Mouse (Mus musculus) thymus, adult 18-20 months (tissue): ENCODE measurements around the gene Rpl36al.

Experiments
- DNase-seq, 2 experiments: peaks; one replicate each; pipeline ENCODE4 v3.0.0; 2022; ENCODE audit warnings: mixed read lengths in 2 of 2

Rpl36al gene

GRCm38 (mm10) chr12:69183583-69184308 lies at the start of gene Rpl36al, which contains the start of gene Mgat2:
Gene Rpl36al, minus strand, starts transcription at chr12:69184083.
Gene Mgat2, plus strand, starts transcription at chr12:69184157.
- peak; percentile 95 to 96 for DNase-seq

- DNase-seq = peak in 1 of 2 experiments; percentile 21
Observed at GRCm38 (mm10) chr12:69229251-69229650, 45.4 kb upstream of the Rpl36al start.

GRCm38 (mm10) chr12:69227776-69228466 lies 44.0 kb upstream of the Rpl36al start, which contains the start of gene Pole2:
Gene Pole2, minus strand, starts transcription at chr12:69228195.
- DNase-seq = peak; percentile 66 to 70

DNA sequence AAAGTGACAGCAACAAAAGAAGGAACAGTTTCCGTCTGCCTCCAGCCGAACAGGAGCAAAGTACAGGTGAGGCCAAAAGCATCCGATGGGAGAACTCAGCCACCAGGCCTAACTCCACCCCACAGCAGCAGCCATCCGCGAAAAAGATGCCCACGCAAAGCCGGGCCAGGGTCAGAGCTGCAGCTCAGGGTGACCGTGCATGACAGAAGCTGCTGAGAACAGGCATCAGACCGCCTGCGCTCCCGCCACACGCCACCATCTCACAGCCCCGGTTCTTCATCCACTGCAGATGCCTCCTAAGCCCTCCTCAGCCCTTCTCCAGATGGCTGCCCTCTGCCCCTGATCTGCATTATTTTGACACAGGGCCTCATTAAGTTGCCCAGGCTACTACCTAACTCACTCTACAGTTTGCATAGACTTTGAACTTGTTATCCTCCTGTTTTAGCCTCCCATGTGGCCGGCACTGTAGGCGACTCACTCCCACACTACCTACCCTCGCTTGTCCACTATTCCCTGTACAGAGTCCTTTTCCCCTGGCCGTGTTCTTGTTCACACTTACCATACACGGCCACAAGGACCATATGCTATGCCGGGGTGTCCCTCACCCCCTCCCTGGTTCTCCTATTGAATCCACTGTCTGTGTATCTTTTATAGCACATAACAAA lies 36.9 kb upstream of the Rpl36al start:
- DNase-seq = no peak

DNA sequence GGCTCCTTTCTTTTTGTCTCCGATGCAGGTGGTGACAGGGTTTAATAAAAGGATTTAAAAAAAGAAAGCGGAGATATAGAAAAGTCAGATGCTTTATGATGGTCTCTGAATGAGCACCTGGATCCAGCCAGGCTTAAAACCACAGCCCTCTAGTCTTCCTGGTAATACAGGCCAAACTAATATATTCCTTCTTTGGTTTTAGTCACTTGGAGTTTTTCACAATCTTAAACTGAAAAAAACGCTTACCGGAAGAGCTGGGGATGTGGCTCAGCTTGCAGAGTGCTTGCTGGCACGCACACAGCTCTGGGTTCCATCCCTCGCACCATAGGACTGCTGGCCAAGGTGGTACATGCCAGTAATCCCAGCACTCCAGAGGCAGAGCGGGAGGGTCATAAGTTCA lies 32.7 kb upstream of the Rpl36al start:
- no peak for DNase-seq

- DNase-seq = no peak
Observed at GRCm38 (mm10) chr12:69215000-69215785, 31.3 kb upstream of the Rpl36al start.

- DNase-seq = no peak
Observed at GRCm38 (mm10) chr12:69214393-69214792, 30.5 kb upstream of the Rpl36al start.

DNA sequence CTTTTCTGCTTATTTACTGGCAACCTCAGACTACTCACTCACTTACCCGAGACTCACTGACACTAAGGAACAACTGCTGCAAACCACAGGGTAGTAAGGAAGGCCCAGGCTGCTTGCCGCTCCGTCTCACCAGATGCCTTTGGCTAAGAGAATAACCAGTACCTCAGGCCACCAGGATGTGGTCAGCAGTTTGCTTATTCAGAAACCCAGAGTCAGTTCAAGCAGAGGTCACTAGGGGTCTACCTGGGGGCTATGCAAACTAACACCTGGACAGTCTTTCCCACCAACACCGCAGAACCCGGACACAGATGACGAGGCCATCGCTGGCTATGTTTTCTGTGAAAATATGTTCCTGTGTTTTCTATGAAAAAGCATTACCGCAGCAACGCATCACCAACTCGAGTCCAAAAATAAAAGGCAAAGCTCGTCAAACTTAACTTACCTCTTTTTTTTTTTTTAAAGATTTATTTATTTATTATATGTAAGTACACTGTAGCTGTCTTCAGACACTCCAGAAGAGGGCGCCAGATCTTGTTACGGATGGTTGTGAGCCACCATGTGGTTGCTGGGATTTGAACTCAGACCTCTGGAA lies 29.4 kb upstream of the Rpl36al start:
- DNase-seq = no peak

- no peak for DNase-seq
Observed at GRCm38 (mm10) chr12:69211057-69211456, 27.2 kb upstream of the Rpl36al start.

DNA sequence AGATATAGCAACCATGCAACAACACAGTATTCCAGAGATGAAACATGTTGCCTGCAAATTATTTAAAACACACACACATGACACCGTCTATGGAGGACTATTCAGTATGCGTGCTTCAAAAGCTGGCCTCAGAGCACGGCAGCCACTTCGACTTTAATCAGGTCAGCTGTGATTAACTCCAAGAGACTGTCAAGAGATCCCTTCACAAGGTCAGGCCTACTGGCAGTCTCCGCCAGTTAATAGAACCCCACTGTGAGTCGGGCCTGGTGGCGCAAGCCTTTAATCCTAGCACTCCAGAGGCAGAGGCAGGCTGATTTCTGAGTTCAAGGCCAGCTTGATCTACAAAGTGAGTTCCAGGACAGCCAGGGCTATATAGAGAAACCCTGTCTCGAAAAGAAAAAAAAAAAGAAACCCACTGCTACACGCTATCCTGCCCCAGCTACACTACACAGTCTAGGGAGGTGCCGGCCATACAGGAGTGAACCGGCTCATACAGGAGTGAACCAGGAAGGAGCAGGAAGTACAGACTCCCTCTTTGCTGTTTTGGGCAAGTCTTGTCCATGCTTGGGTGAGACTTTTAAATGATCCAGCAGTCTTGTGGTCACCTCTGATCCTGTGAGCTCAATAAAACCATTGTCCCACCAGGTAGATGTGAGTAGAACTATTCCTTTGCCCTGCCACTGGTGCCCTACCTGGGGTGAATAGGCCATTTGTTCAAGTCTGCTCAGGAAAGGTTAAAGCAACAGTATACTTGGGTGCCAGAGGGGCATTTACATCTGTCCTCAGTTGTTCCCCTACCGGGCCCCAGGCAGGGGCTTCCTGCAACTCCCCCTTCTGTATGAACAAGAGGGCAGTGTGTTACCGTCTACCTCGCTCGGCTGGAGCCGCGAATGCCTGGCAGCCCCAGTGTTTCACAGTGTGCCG lies 26.4 kb upstream of the Rpl36al start:
- DNase-seq = no peak

GRCm38 (mm10) chr12:69208520-69208919 lies 24.6 kb upstream of the Rpl36al start:
- no peak for DNase-seq

GRCm38 (mm10) chr12:69207926-69208325 lies 24.0 kb upstream of the Rpl36al start:
- no peak for DNase-seq

DNA sequence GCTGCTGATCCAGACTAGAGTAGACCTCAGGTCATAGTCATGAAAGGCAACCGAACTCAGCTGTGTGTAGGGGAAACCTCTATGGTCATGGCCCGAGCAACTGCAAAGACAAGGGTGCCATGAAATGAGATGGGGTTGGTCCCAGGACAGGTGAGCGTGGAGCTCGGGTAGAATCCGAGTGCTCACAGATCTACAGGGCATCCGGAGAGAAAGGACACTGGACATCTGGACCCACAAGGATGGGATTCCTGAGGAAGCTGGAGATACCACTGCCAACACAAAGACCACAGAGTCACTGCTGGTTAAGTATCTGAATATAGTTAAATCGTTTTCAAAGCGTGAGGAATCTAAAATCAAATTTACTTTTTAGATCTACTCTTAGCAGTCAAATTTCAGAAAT lies 23.5 kb upstream of the Rpl36al start:
- no peak for DNase-seq

DNA sequence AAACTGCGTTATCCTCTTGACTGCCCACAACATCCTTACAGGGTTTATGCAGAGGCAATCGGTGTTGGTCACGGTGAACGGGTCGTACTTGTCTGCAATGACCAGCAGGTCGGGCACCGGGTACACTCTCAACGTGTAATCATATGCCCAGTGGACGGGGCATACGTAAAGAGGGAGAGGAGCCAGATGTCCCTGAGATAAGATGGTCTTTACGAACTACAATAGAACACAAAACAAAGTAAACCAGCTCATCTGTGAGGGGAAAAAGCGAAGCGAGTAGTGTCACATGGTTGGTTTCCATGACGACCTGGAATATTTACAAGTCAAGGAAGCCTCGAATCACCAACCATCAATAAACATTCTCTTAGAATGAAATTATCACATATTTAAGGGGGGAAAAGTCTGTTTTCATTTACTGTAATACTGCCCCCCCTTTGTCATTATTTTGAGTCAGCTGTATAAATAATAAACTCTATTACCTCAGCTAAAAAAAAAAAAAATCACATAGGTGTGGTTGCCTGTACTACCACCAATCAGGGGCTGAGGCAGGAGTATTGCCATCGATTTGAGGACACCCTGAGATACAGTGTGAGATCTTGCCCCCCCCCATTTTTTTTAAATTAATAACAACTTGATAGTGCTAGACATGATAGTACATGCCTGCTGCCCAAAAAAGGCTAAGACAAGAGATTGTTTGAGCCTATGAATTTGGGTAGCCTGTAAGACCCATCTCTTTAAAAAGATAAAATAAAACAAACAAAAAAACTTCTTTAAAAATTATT lies 20.4 kb upstream of the Rpl36al start, which contains the start of gene Gm49384:
TSS of gene Gm49384 (minus strand) at position 216 of the 782 bp plus-strand sequence.
- no peak for DNase-seq

GRCm38 (mm10) chr12:69198985-69199384 lies 15.1 kb upstream of the Rpl36al start:
- no peak for DNase-seq

- DNase-seq = peak in 1 of 2 experiments; percentile 32
Observed at GRCm38 (mm10) chr12:69198164-69198535, 14.3 kb upstream of the Rpl36al start, which contains the start of gene Dnaaf2. Gene Dnaaf2, minus strand, starts transcription at chr12:69198429.

GRCm38 (mm10) chr12:69197378-69198163 lies 13.7 kb upstream of the Rpl36al start:
- DNase-seq = peak; percentile 37 to 39

DNA sequence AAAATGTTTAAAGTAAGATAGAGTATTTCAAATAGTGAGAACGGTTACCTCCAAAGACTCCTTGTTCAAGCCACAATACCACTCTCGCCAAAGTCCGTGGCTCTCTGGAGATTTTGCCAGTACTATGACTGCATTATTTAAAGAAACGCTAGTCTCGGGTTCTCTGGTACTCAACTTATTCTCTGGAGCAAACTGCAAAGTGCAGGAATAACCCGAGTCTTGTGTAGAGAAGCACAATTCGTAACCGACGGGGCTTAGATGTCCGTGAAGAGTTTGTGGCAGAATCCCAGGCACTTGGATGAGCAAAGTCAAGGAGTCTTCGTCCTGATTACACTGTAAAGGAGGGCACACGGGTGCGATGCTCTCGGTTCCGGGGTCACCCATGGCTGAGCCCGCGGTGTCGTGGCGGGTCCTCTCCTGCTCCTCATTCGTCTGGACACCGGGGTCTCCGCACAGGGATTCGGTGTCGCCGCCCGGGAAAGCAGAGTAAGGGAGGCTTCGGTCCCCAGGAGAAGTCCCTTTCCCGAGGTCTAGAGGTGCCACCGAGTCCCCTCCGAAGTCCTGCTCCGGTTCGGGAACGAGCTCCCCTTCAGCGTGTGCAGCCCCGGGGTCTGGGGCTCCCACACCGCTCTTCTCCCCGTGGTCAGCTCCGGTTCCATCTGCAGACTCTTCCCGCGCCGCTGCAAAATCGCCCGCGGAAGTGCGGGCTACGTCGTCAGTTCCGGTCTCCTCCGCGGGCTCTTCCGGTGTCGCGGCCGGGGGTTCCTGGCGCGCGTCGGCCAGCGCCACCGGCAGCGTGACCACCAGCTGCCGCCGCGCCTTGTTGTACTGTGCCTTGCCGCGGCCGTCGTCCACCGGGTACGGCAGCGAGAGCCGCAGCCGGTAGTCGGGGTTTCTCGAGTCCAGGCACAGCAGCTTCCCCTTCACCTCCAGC lies 12.8 kb upstream of the Rpl36al start, which contains the start of gene Gm49383:
TSS of gene Gm49383 (minus strand) at position 661 of the 934 bp plus-strand sequence.
- peak in 1 of 2 experiments; percentile 31 for DNase-seq
